Mouse (Mus musculus): ENCODE results near the gene Ankrd63.

DNA sequence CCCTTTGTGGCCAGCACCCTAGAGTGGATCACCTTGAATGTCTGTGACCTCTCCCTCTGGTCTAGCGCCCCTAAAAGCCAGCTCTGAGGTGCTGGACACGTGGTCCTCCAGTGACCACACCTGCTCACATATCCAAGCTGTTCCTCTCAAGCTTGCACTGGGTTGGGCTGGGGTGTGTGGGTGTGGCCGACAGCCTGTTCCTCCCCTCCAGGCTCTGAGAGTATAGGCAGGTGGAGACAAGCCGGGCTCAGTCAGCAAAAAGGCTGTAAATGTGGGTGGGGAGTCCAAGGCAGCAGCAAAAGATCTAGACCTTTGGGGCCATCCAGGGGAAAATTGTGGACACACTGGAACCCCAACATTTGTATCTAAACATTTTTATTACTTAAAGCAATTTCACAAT is 45.3 kb downstream of the Ankrd63 start:
- no peak for TF ChIP-seq EP300 (optimal IDR thresholded peaks at IDR 0.05)
- no peak for TF ChIP-seq CTCF (IDR thresholded peaks at IDR 0.05; ENCODE audit: low read depth)

All from stomach, postnatal 0 days (tissue).